8 mouse cellular contexts compared by ENCODE assay signal in the genomic region with DNA sequence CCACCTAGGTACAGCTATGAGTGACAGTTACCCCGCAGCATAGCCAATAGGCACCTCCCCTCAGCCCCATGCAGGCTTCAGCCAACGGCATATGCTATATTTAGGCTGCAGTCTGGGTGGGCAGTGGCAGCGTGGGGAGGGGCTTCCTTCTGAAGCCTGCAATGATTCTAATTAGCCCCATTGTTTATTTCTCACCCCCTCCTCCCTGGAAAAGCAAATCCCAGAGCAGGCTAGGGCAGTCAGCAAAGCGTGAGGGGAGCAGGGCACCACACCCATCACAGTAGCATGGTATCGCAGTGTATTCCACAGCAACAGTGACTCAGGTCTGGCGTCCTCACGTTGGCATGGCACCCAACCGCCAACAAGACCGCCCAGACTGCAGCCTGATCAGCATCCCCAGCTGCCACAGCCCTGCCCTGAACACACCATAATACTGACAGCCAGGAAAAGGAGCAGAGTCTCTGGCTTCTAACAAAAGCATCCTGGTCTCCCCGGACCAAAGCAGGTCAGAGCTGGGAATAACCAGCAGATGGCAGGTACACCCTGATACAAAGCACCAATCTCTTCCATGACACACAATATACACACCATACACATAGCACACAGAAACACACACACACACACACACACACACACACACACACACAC. TPM values are rescaled to one million over a fixed set of nuclear protein-coding genes. Genes with fewer than 3 reads are reported as not detected.
DNase-seq lines count a peak whose midpoint lies in the region; ATAC-seq and TF ChIP-seq lines count a peak whose summit lies in the region.

No protein-coding gene starts in this region.

- no peak overlapping the region for H3K27ac ChIP-seq in lung, embryonic 14.5 days (ENCODE audit: low read depth)
- peak overlapping the region; percentile 58 for H3K27ac ChIP-seq in cerebellum, adult 2 months (ENCODE audit: insufficient read depth, low read length)
- H3K27ac ChIP-seq in left cerebral cortex, adult 2 months, result peak overlapping the region; percentile 36
- peak overlapping the region; percentile 68 for H3K27ac ChIP-seq in neural tube, embryonic 11.5 days (ENCODE audit: low read depth, low read length)

- no peak for TF ChIP-seq POLR2A in cerebellum, adult 2 months (IDR thresholded peaks at IDR 0.05; ENCODE audit: borderline replicate concordance, insufficient read depth, low read length)

- H3K27me3 ChIP-seq in lung, embryonic 14.5 days (ENCODE audit: insufficient read depth, low read length), result no peaks in the 10 kb centered on the region
- H3K27me3 ChIP-seq in cerebellum, adult 2 months (ENCODE audit: control insufficient read depth, insufficient read depth, low read length), result no peaks in the 10 kb centered on the region
- H3K27me3 ChIP-seq in neural tube, embryonic 11.5 days (ENCODE audit: control insufficient read depth, insufficient read depth, low read length), result no peaks in the 10 kb centered on the region

- no peaks in the 10 kb centered on the region for H3K9me3 ChIP-seq in lung, embryonic 14.5 days (ENCODE audit: low read depth, low read length)
- H3K9me3 ChIP-seq in neural tube, embryonic 11.5 days (ENCODE audit: control insufficient read depth, low read length), result no peaks in the 10 kb centered on the region

- no peak overlapping the region; the same call in 1 of the 2 replicates for H3K9ac ChIP-seq in lung, embryonic 14.5 days
- peak overlapping the region; percentile 35 for H3K9ac ChIP-seq in neural tube, embryonic 11.5 days (ENCODE audit: low read length)

- no peaks in the 10 kb centered on the region for H3K36me3 ChIP-seq in lung, embryonic 14.5 days (ENCODE audit: insufficient read depth)
- H3K36me3 ChIP-seq in neural tube, embryonic 11.5 days (ENCODE audit: control insufficient read depth, insufficient read depth, low read length), result no peaks in the 10 kb centered on the region

- no peak for TF ChIP-seq CTCF in lung, embryonic 14.5 days (IDR thresholded peaks at IDR 0.05; ENCODE audit: low read depth)
- TF ChIP-seq CTCF in cerebellum, adult 2 months (IDR thresholded peaks at IDR 0.05; ENCODE audit: borderline replicate concordance, insufficient read depth, low read depth, low read length), result peak; percentile 54; the same call in 1 of the 2 replicates
- TF ChIP-seq CTCF in left cerebral cortex, adult 2 months (IDR thresholded peaks at IDR 0.05), result no peak; the same call in 1 of the 2 replicates

- H3K4me1 ChIP-seq in lung, embryonic 14.5 days (ENCODE audit: insufficient read depth), result peaks cover 11% of the 10 kb centered on the region
- peaks cover 35% of the 10 kb centered on the region for H3K4me1 ChIP-seq in cerebellum, adult 2 months (ENCODE audit: control insufficient read depth, insufficient read depth, low read length)
- H3K4me1 ChIP-seq in neural tube, embryonic 11.5 days (ENCODE audit: control insufficient read depth, insufficient read depth, low read length), result peaks cover 9% of the 10 kb centered on the region; the same call in 1 of the 2 replicates

- peak; percentile 70 for DNase-seq in lung, embryonic 14.5 days
- no peak for DNase-seq in lung, postnatal 14 days
- DNase-seq in cerebellum, adult 2 months, result peak; percentile 62 to 66
- DNase-seq in frontal cortex, postnatal 36 days (ENCODE audit: low spot score in 2 of 2), result peak; percentile 77 to 78
- DNase-seq in left cerebral cortex, adult 2 months (ENCODE audit: extremely low spot score in 1 of 2, low spot score in 2 of 2), result peak; percentile 73 to 75
- DNase-seq in neural tube, embryonic 11.5 days (ENCODE audit: low spot score), result peak; percentile 66
- no peak for DNase-seq in gastrocnemius, postnatal 14 days

- peak overlapping the region; percentile 37 for H3K4me2 ChIP-seq in lung, embryonic 14.5 days
- H3K4me2 ChIP-seq in neural tube, embryonic 11.5 days (ENCODE audit: low read depth), result no peak overlapping the region

- peak; percentile 70 for ATAC-seq in lung, embryonic 14.5 days (ENCODE audit: insufficient read depth)
- peak; percentile 67 for ATAC-seq in neural tube, embryonic 11.5 days (ENCODE audit: insufficient read depth, low FRiP score, low TSS enrichment)
- ATAC-seq in erythroblast, adult 5-6 weeks (replicated peaks; ENCODE audit: low FRiP score, poor library complexity, severe bottlenecking), result no peak

- 6% methylated on average over 10 of the region's 10 CpGs for WGBS in lung, embryonic 14.5 days
- 7% methylated on average over 10 of the region's 10 CpGs for WGBS in cerebellum, adult 2 months
- 8% methylated on average over 10 of the region's 10 CpGs for WGBS in neural tube, embryonic 11.5 days

- no peak overlapping the region for H3K4me3 ChIP-seq in lung, embryonic 14.5 days (ENCODE audit: low read depth, low read length)
- no peak overlapping the region for H3K4me3 ChIP-seq in cerebellum, adult 2 months (replicated peaks; ENCODE audit: insufficient read depth, low read depth, low read length)
- H3K4me3 ChIP-seq in left cerebral cortex, adult 2 months, result no peak overlapping the region
- no peak overlapping the region for H3K4me3 ChIP-seq in neural tube, embryonic 11.5 days (ENCODE audit: low read depth, low read length)

- intact Hi-C loops in left cerebral cortex, adult 2 months (cut with DNase I), result no loop called here
- intact Hi-C loops in gastrocnemius, postnatal 14 days (cut with DNase I; ENCODE audit: low total_unique reads), result no loop called here

RNA-seq across cellular contexts. Expression of a gene that starts 4.0 kb away (rescaled TPM):
- 0.28 and 0.36 TPM in 2 replicates for polyA plus RNA-seq in lung, embryonic 14.5 days (2014; fragmentation: Nextera tagmentation; extraction: Ambion mirVana)
- 2.7 and 3.0 TPM in 2 replicates for polyA plus RNA-seq in cerebellum, adult 2 months (2012; rRNA removed)
- 1 to 10 TPM in 1 of 2 experiments, under 1 TPM in 1; 0.79 to 2.4 TPM for total RNA-seq in left cerebral cortex, adult 2 months (2021)
- not detected in 2 replicates for polyA plus RNA-seq in neural tube, embryonic 11.5 days (2014; fragmentation: Nextera tagmentation; extraction: Ambion mirVana)
- not detected in 2 replicates for total RNA-seq in erythroblast, adult 5-6 weeks (2015; ENCODE audit: low replicate concordance)
- not detected in 2 replicates for total RNA-seq in erythroblast, adult 5-6 weeks (2017; ENCODE audit: low replicate concordance)
- total RNA-seq in gastrocnemius, postnatal 14 days (2021), result under 1 TPM; 0.04 to 0.09 TPM

RNA-seq across cellular contexts. Expression of a gene that starts 17.0 kb away (rescaled TPM):
- polyA plus RNA-seq in lung, embryonic 14.5 days (2014; fragmentation: Nextera tagmentation; extraction: Ambion mirVana), result 37.9 and 40.5 TPM in 2 replicates
- 126 and 137 TPM in 2 replicates for polyA plus RNA-seq in cerebellum, adult 2 months (2012; rRNA removed)
- 10 to 100 TPM; 51.5 to 55.9 TPM for total RNA-seq in left cerebral cortex, adult 2 months (2021)
- 58.8 and 65.0 TPM in 2 replicates for polyA plus RNA-seq in neural tube, embryonic 11.5 days (2014; fragmentation: Nextera tagmentation; extraction: Ambion mirVana)
- 0.77 and 1.5 TPM in 2 replicates for total RNA-seq in erythroblast, adult 5-6 weeks (2015; ENCODE audit: low replicate concordance)
- 1.7 and 2.0 TPM in 2 replicates for total RNA-seq in erythroblast, adult 5-6 weeks (2017; ENCODE audit: low replicate concordance)
- 1 to 10 TPM; 6.4 to 7.4 TPM for total RNA-seq in gastrocnemius, postnatal 14 days (2021)

RNA-seq across cellular contexts. Expression of a gene that starts 53.6 kb away (rescaled TPM):
- polyA plus RNA-seq in lung, embryonic 14.5 days (2014; fragmentation: Nextera tagmentation; extraction: Ambion mirVana), result 29.1 and 32.1 TPM in 2 replicates
- 32.6 and 34.9 TPM in 2 replicates for polyA plus RNA-seq in cerebellum, adult 2 months (2012; rRNA removed)
- 10 to 100 TPM; 26.7 to 28.9 TPM for total RNA-seq in left cerebral cortex, adult 2 months (2021)
- polyA plus RNA-seq in neural tube, embryonic 11.5 days (2014; fragmentation: Nextera tagmentation; extraction: Ambion mirVana), result 33.8 and 35.6 TPM in 2 replicates
- 2.7 TPM in 1 of 2 replicates, not detected in the other for total RNA-seq in erythroblast, adult 5-6 weeks (2015; ENCODE audit: low replicate concordance)
- 1.1 and 2.0 TPM in 2 replicates for total RNA-seq in erythroblast, adult 5-6 weeks (2017; ENCODE audit: low replicate concordance)
- total RNA-seq in gastrocnemius, postnatal 14 days (2021), result 10 to 100 TPM; 17.0 to 17.6 TPM

Comparison
In these comparisons a context has a peak if more than half of its experiments do, and no peak if none do; other contexts are left out.
1. DNase-seq: peak in lung, embryonic 14.5 days (single experiment), cerebellum, adult 2 months (2 of 2), frontal cortex, postnatal 36 days (2 of 2), left cerebral cortex, adult 2 months (2 of 2) and neural tube, embryonic 11.5 days (single experiment); none in lung, postnatal 14 days (single experiment) and gastrocnemius, postnatal 14 days (single experiment).
2. RNA of a gene that starts 17.0 kb away (total RNA-seq): 51.5 to 55.9 TPM in left cerebral cortex, adult 2 months; 6.4 to 7.4 TPM in gastrocnemius, postnatal 14 days and 0.77 to 2.0 TPM in erythroblast, adult 5-6 weeks; every median in the first group is over 4 times any median in the second.
3. RNA of a gene that starts 53.6 kb away (total RNA-seq): 26.7 to 28.9 TPM in left cerebral cortex, adult 2 months and 17.0 to 17.6 TPM in gastrocnemius, postnatal 14 days; 1.1 to 2.7 TPM in erythroblast, adult 5-6 weeks; every median in the first group is over 4 times any median in the second.